Mouse (Mus musculus) skeletal muscle tissue, adult 2 months (tissue): ENCODE results near the gene Rffl.

Source experiments
- DNase-seq: peaks from one replicate; pipeline ENCODE4 v3.0.0-alpha.2; 2012; ENCODE audit warnings: low read depth, low spot score

Rffl gene

DNA sequence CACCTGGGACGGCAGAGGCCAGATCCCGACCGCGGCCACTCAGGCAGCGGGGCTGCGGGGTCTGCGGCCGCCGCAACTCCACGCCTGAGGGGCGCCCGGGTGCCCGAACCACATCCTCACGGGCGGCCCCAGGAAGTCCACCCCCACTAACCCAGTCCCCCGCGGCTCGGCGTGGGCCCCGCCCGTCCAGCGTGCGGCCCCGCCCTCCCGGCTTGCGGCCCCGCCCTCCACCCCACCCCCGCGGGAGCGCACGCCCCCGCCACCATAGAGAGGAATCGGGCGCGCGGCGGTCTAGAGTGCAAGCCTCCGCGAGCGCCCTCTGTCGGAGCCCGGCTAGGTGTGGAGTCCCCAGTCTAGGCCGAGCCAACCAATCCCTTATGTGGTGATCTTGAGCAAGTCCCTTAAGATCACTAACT is at the start of gene Rffl:
Gene Rffl (minus strand): TSS at position 180 of the 416 bp plus-strand sequence.
- DNase-seq: peak; percentile 86

DNA sequence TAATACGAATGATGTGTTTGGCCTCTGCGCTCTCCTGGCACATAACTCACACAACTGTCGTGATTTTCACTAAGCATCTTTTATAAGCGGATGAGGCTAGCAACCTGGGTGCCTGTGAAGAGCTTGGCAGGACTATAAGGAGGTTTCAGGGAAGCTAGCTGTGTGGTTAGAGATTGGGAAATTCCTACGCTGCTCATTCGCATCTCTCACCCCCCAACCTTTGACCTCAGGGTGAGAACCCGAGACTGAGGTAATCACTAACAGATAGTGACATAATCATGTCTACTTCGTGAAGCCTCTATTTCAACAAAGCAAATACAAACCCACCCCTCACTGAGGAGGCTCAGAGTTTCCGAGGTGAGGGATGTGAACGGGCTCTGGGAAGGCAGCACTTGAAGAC is 49.8 kb upstream of the Rffl start:
- DNase-seq: no peak

DNA sequence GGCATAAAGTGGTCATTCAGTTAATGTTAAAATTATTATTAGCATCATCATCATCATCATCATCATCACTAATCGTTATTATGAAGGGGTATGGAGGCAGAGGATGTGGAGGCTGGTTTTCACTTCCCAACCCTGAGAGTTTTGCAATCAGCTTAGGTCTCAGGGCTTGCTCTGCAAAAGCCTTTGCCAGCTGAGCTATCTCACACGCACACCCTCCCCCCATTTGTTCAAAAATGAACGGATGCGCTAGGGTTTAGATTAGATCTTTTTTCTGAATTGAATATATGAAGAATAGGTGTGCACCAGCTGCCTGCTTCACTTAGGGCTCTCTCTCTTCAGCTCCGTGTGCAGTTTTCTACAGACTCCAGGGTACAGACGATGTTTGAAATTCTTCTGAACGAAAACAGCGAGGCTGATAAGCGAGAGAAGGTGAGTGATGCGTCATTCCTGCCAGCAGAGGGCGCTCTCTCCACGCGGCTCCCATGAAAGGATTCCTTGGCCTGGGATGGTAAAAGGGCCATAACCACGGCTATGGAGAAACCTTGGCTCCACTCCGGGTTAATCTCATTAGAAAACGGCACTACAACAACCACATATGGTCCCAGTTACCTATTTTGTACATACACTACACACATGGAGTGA is 43.8 kb upstream of the Rffl start:
- DNase-seq: peak; percentile 61

DNA sequence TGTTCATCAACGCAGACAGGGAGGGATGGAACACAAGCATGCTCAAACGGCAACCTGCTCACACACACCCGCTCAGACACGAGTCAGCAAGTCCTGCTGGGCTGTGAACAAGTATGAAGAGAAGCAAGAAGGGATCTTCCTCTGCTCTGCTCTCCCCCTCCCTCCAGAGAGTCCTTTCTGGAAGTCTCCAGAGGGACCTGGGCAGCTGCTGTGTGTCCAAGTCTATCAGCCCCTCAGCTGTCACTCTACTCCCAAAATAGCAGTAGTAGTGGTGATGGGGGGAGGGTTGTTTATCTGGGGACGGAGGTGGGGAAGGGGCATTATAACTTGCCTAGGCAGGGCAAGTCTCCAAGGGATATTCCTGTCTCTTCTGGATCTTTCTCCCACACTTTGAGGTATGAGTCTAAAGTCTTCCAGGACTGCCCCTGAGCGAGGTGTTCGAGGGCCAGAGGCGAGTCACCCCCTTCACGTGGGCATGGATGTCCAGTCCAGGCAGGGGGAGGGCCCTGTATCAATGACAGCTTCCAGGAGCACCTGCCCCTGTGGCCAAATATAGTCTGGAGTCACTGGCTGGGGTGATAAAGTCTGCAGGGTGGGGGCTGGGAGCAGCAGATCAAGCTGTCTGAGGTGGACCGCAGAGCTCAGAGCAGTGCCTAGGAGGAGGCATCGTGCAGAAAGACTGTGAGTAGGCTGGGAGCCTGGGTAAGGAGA is 39.8 kb upstream of the Rffl start:
- DNase-seq: peak; percentile 92

DNA sequence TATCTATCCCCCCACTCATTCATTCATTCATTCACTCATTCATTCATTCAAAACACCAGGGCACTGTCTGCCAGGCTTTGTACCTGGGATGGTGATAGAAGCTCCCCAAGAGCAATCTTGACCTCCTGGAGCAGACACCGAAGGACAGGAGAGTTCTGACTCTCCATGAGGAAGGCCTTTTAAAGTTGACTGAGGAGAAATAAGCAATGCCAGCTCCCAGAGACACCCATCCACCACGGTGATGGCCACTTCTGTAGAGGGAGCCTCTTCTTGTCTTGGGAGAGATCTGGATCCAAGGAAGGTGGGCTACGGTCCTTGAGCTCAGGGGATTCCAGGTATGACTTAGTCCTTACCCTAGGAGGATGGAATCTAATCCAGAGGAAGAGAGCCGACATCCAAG is 39.2 kb upstream of the Rffl start, which contains the start of gene Unc45b:
Gene Unc45b (plus strand): TSS at position 301 of the 400 bp plus-strand sequence.
- DNase-seq: no peak

DNA sequence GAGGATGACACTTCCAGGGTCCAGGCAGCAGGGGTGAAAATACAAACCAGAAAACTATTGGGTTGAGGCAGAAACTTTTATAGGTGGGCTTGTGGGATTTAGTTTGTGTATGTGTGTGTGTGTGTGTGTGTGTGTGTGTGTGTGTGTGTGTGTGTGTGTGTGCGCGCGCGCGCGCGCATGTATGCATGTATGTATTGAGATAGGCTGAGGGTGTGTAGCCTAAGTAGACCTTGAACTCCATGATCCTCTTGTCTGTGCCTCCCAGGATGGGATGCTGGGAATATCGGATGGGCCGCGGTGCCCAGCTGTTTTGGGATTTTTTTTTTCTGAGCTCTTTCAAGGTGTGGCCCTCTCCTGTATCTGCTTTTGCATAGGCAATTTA is 37.6 kb upstream of the Rffl start:
- DNase-seq: no peak

DNA sequence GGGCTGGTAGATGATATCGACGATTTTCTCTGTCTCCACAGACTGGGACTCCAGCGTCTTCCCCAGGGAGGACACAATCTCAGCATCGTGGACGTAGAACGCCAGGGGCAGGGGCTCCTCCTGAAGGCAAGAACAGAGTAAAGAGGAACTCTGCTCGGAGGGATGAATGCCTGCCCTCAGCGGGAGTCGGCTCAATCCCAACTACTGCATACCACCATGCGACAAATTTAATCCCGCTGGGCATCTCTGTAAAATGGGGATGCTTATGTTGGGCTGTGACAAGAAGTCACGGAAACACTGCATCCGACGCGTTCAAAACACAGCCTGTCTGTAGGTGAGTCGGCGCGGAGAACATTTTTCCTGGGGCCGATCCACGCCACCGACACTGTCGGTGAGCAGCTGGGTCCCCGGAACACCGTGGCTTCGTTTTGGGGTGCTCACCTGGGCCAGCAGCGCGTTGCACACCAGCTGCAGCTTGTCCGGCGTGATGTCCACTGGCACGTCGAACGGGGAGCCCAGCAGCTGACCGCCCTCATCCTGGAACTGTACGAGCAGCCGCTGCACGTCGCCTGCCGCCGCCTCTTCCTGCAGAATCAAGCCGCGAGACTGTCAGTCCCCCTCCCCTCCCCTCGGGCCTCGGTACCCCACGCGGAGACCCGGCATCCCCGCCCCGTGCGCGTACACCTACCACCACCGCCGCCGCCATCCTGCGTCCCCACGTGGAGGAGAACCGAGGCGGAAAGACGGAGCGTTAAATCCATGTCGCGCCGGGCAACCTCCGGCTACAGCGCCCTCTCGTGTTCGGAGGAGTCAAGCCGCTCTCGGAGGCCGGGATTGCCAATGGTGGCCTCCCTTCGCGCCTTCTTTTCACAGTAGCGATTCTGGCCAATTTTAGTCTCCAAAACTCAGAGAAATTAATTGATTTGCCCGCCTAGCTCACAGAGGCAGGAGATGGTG is 36.9 kb upstream of the Rffl start, which contains the start of gene Nle1:
Gene Nle1 (minus strand): TSS at position 761 of the 957 bp plus-strand sequence.
- peak; percentile 66 for DNase-seq

DNA sequence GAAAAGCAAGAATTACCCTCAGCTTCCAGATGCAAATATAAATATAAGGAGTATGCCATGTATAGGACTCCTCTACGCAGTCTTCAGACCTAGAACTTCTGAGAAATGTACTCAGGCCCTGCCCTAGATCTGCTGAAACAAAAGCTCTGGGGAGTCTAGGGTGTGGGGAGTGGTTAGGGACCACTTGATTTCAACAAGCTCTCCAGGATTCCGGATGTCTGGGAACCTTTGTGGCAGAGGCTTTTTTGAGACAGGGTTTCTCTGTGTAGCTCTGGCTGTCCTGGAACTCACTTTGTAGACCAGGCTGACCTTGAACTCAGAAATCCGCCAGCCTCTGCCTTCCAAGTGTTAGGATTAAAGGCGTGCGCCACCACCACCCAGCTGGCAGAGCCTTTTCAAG is 34.8 kb upstream of the Rffl start:
- no peak for DNase-seq

DNA sequence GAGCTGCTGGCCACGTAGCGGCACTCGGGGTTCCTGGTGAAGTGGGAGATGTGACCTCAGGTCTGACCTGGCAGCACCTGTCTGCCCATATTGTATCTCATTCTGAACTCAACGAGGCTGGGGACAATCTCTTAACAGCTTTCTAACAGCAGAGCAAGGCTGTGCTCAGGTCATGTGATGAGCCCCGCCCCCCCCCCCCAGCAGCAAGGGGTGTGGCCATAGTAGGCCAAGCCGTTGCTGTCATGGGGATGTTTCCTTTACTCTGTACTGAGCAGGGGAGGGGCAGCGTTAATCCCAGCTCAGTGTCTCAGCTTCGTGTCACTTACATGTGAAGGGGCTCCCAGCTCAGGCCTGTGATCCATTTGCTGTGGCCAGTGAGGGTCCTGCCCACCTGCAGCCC is 33.9 kb upstream of the Rffl start:
- DNase-seq: no peak

DNA sequence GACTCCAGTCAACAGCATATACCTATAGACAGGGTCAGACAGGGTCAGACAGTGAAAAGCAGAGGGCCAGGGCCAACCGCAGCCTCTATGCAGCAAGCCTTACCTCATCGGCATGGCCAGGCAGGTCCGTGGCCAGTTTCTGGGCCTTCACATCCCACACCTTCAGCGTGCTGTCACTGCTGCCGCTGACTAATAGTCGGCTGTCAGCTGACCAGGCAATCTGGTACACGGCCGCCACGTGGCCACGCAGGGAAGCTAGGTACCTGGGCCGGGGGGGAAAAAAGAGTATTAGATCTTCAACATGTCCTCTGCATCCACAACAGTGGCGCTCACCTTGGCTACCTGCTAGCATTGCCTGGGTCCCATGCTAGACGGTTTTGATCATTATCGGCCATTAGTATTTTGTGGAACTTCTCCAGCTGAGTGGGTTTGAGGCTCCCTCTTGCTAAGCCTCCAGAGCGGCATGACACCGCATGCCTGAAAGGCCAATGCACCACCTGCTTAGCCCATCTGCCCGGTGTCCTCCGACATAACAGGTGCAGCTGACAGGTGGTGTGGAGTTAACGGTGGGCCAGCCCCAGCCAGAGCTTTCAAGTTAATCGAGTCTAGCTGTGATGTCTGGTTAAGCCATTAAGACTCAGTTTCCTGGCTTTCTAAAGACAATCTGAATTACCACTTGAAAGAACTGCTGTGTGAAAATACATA is 30.7 kb upstream of the Rffl start:
- DNase-seq: no peak

DNA sequence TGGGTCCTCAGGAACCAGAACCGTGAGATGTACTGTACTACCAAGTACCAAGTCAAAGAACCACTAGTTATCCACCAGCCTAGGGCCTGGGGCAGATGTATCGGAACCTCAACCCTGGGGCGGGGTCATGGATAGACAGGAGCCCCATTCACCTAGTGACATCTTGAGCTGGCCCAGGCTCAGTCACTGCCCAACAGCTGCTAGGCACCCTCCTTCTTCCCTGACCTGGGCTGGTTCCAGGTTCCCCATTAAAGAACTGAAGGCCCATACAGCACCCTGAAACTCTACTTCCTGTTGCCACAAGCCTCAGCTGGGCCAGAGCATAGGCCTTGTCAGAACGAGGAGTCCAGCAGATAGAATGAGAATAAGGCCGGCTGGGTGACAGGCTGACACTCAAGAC is 28.7 kb upstream of the Rffl start:
- DNase-seq: no peak

DNA sequence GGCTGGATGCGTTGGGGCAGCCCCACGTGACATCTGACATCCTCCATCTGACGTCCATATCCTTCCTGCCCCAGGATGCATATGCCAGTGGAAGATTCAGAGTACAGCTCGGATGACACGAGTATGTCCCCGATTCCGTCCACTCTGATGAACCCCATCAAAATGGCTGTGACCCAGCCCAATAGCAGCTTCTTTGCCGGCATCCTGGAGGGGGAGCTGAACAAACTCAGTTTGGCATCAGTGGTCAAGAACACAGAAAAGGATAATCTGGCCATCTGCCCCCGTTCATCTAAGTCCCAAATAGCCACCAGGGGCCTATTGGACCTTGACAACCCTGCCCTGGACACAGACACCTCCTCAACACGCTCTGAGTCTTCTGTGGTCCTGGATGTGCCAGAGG is 26.5 kb upstream of the Rffl start:
- DNase-seq: no peak

DNA sequence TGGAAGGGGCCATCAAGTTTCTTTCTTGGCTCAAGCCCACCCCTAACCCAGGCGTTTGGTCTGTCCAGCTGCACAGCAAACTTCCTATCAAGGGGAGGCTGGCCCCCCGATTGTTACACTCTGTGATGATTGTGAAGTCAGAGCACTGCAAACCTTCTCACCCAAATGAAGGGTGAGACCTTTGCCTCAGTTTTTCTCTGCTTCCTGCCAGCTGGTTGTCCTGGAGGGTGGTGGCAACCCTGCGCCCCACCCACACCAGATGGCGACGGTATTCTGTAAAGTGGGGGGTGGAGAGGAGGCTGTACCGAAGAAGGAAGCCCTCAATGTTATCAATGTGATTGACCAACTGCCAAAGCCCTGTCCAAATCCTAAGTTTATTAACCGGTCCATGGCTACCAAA is 20.9 kb upstream of the Rffl start, which contains the start of gene Fndc8:
Gene Fndc8 (plus strand): TSS at position 189 of the 400 bp plus-strand sequence.
- DNase-seq: no peak

DNA sequence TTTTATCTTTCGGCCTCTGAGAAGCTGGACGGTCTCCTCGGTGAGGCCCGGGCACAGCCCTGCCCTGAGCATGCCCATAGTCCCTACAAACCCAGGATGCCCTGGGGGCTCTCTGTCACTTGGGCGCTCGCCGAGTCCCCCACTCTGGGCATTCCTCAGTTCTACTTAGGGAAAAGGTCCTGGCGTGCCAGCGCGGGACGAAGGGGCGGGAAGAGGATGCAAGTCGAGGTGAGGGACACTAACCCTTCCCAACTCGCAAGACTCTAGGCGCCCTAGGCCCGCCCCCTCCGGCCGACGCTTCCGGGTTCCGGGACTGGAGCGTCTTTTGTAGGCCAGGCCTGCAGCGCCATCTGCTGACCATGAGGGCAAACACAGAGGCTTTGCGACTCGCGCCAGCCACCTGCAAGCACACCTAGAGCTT is 19.3 kb upstream of the Rffl start, which contains the start of gene Rad51d:
Gene Rad51d (minus strand): TSS at position 273 of the 421 bp plus-strand sequence.
- peak; percentile 88 for DNase-seq

DNA sequence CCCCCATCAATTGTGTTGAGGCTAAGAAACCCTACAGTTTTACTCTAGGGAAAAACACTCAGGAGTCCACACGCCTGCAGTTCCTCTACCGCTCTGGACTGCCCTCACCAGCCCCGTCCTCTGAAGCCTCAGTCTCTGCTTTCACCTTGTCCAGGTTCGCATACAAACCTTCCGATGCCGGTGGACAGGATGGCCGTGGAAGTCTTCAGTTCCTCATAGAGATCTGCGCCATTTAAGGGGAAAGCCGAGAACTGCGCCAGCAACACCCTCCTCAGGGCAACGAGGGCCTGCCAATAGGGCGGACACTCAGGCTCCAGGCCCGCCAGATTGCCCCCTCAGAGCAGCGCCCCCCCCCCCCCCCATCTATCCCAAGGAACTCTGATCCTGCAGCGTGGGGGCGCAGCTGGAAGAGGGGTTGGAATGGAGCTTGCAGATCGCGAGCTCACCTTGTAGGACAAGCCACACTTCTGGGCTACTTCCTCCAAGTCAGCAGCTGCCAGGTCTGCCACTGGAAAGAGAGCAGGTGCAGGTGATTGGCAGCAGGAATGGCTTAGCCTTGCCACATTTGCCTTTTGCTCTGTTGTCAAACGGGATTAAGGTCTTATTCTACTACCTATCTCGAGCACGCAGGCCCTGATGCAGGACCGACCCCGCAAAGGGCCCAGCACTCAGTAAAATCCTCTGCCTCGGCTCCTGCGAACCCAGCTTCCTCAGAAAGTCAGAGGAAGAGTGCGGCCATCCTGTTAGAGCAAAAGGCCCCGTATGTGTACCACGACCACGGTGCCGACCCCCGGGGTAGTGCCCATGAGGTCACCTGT is 18.7 kb upstream of the Rffl start:
- no peak for DNase-seq

DNA sequence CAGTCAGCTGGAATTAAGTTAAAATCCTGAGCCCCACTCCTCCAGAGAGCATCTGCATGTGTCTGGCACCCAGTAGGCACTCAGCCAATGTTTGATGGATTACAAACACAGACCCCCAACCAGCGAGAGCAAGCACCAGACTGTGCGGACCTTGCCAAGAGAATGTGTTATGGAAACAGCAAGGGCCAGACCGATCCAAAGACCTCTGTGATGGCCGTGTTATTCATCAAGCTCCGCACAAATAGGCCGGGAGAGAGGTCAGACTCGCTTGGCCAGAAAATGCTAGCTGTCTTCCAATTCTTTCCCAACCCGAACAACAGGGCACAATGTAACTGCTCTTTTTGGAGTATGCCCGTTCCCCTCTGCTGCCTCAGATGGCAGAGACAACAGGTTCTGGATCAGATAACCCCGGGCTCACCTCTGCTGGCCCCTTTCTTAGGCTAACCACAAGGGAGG is 17.5 kb upstream of the Rffl start:
- DNase-seq: no peak

DNA sequence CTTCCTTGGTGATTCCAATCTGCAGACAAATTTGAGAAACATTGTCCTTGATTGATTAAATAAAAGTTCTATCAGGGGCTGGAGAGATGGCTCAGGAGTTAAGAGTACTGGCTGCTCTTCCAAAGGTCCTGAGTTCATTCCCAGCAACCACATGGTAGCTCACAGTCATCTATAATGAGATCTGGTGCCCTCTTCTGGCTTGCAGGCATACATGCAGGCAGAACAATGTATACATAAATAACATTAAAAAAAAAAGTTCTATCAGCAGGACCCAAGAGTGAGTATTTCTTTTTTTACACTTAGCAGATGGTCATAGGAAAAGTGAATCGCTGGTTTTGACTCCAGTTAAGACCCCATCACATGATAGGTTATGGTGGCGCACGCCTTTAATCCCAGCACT is 15.5 kb upstream of the Rffl start:
- no peak for DNase-seq

DNA sequence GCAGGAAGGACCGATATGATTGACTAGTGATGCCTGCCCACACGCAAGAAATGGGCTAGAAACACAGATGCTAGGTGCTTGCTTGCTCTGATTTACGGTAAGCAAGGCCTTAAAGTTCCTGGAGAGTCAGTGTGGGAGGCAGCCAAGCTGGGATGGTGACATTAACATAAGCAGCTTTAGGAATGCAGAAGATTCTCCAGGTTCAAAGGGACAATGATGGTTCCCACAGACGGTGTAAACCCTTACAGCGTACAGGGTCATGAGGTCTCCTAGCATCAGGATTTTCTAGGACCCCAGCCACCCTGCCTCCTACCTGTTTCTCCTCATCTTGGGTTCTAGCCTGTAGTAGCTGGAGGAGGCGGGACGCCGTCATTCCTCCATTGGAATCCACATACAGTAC is 12.2 kb upstream of the Rffl start:
- no peak for DNase-seq

DNA sequence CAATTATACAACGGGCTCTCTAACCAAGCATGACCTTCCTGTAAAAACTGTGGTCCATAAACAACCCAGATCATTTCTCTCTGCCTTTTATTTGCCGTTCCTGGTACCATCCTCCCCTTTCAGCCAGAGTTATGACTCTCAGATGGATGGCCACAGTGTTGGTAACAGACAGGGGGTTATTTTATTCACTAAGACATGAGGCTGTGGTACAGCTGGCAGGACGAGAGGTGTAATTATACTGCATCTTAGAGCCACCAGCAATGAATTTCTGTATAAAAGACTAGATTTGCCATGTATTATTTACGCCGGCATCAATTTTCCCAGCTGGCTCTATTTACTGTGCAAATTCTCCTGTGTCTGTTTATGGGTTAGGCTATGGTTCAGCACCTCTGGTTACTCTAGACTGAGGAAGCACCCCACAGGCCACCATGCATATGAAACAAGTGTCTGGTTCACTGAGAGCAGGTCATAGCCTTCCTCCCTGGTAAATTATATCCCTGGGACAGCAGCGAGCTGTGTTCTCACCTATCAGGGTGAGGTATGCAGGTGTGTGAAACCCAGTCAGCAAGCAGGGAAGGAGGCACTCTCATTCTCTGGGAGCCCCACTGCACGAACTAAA is 6.8 kb upstream of the Rffl start:
- no peak for DNase-seq

DNA sequence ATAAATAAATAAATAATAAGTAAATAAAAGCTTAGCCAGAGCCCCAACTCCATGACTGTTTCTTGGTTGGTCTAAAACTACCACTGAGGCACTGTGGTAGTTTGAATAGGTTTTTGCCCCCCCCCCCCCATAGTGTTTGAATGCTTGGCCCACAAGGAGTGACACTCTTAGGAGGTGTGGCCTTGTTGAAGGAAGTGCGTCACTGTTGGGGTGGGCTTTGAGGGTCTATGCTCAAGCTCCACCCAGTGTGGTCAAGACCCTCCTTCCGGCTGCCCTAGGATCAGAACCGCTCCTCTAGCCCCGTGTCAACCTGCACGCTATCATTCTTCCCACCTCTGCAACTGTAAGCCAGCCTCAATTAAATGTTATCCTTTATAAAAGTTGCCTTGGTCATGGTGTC is 4.6 kb upstream of the Rffl start:
- no peak for DNase-seq
